Mouse (Mus musculus) small intestine, adult 2 months (tissue): ENCODE data around the gene Cryzl2. TPM values are rescaled to one million over a fixed set of nuclear protein-coding genes. Genes with fewer than 3 reads are reported as not detected.

Source experiments
- H3K27ac ChIP-seq: fragments of 200-500 bp; 2 replicates; pipeline ENCODE4 v1.5.1; 2012; ENCODE audit warnings: low read depth, low read length, control low read depth, inconsistent platforms; ENCODE audit not compliant: insufficient read depth
- H3K27me3 ChIP-seq: fragments of 200-500 bp; 2 replicates; pipeline ENCODE4 v1.6.1; 2012; ENCODE audit warnings: mild to moderate bottlenecking, moderate library complexity, low read length, inconsistent platforms; ENCODE audit not compliant: control insufficient read depth, insufficient read depth
- H3K36me3 ChIP-seq: fragments of 200-500 bp; 2 replicates; pipeline ENCODE4 v1.6.1; 2012; ENCODE audit warnings: mild to moderate bottlenecking, low read length, control low read depth, inconsistent platforms; ENCODE audit not compliant: control insufficient read depth, insufficient read depth
- H3K4me1 ChIP-seq: fragments of 200-500 bp; 2 replicates; pipeline ENCODE4 v1.6.1; 2012; ENCODE audit warnings: low read length, inconsistent platforms, mixed read lengths; ENCODE audit not compliant: control insufficient read depth, insufficient read depth, insufficient read length
- H3K4me3 ChIP-seq: fragments of 200-500 bp; 2 replicates; pipeline ENCODE4 v1.5.1; 2012; ENCODE audit warnings: low read depth, mild to moderate bottlenecking, control low read depth, inconsistent platforms, low read length, moderate library complexity
- CTCF ChIP-seq: fragments of 200-500 bp; IDR thresholded peaks from 2 replicates; pipeline ENCODE4 v1.5.1; 2012; ENCODE audit warnings: low read depth, mild to moderate bottlenecking, control low read depth, inconsistent platforms, low read length, moderate library complexity, mixed read lengths; ENCODE audit not compliant: insufficient replicate concordance, insufficient read length; ENCODE audit errors: extremely low read depth
- POLR2A ChIP-seq: fragments of 200-500 bp; IDR thresholded peaks from 2 replicates; pipeline ENCODE4 v1.6.1; 2012; ENCODE audit warnings: low read depth, mild to moderate bottlenecking, control low read depth, inconsistent platforms, low read length, moderate library complexity
- WGBS: fragments of 180-500 bp; shearing (Covaris S2); methylation state at CpG from one replicate; pipeline ENCODE4 v1.1.7; 2018; 5-methylcytosine and 5-hydroxymethylcytosine counted together
- polyA plus RNA-seq: library from polyadenylated mRNA; depleted of rRNA; stranded (reverse); fragments of >200 nt; gene quantifications from 2 replicates; pipeline ENCODE4 v1.2.3, GENCODE M21; 2012

Cryzl2 gene
- polyA plus RNA-seq, 1 experiment, result 2.4 TPM

GRCm38 (mm10) chr1:157449532-157449931 lies 8.8 kb upstream of the Cryzl2 start:
- 16% methylated on average over 10 of the region's 10 CpGs for WGBS
- no peaks in the 10 kb centered on the region for H3K4me1 ChIP-seq
- peak overlapping the region; percentile 33; the same call in 1 of the 2 replicates for H3K27ac ChIP-seq
- H3K36me3 ChIP-seq, result no peaks in the 10 kb centered on the region
- no peak overlapping the region for H3K4me3 ChIP-seq
- no peaks in the 10 kb centered on the region for H3K27me3 ChIP-seq
- TF ChIP-seq CTCF, result no peak
- TF ChIP-seq POLR2A, result no peak

GRCm38 (mm10) chr1:157449981-157450636 lies 8.3 kb upstream of the Cryzl2 start:
- WGBS, result 28% methylated on average over 21 of the region's 21 CpGs
- Histone ChIP-seq H3K27ac (peak overlapping the region; percentile 33; the same call in 1 of the 2 replicates), H3K36me3 (no peaks in the 10 kb centered on the region), H3K4me3 (peak overlapping the region; percentile 8; the same call in 1 of the 2 replicates), H3K27me3 (no peaks in the 10 kb centered on the region), H3K4me1 (no peaks in the 10 kb centered on the region)
- no peak for TF ChIP-seq POLR2A
- no peak for TF ChIP-seq CTCF

GRCm38 (mm10) chr1:157452284-157452683 lies 6.1 kb upstream of the Cryzl2 start:
- WGBS, result 86% methylated on average over 3 of the region's 3 CpGs
- no peak overlapping the region for H3K4me3 ChIP-seq
- H3K4me1 ChIP-seq, result no peaks in the 10 kb centered on the region
- no peaks in the 10 kb centered on the region for H3K36me3 ChIP-seq
- no peaks in the 10 kb centered on the region for H3K27me3 ChIP-seq
- TF ChIP-seq CTCF, result no peak
- TF ChIP-seq POLR2A, result no peak
- H3K27ac ChIP-seq, result no peak overlapping the region

GRCm38 (mm10) chr1:157452759-157453549 lies 5.4 kb upstream of the Cryzl2 start:
- H3K27me3 ChIP-seq, result no peaks in the 10 kb centered on the region
- WGBS, result 88% methylated on average over 5 of the region's 5 CpGs
- no peaks in the 10 kb centered on the region for H3K36me3 ChIP-seq
- no peaks in the 10 kb centered on the region for H3K4me1 ChIP-seq
- H3K4me3 ChIP-seq, result no peak overlapping the region
- TF ChIP-seq CTCF (no peak), POLR2A (no peak)
- H3K27ac ChIP-seq, result no peak overlapping the region

GRCm38 (mm10) chr1:157454876-157455275 lies 3.5 kb upstream of the Cryzl2 start:
- Histone ChIP-seq H3K36me3 (no peaks in the 10 kb centered on the region), H3K4me1 (peaks cover 6% of the 10 kb centered on the region), H3K27ac (no peak overlapping the region), H3K27me3 (no peaks in the 10 kb centered on the region), H3K4me3 (no peak overlapping the region)
- WGBS, result 67% methylated on average over 6 of the region's 6 CpGs
- no peak for TF ChIP-seq POLR2A
- TF ChIP-seq CTCF, result no peak

- no peak overlapping the region for H3K27ac ChIP-seq
- TF ChIP-seq POLR2A, result no peak
- no peak for TF ChIP-seq CTCF
- 95% methylated on average over 3 of the region's 3 CpGs for WGBS
These were observed 588 bp upstream of the Cryzl2 start for GRCm38 (mm10) chr1:157457789-157458188.

GRCm38 (mm10) chr1:157459904-157460303 lies 1.5 kb downstream of the Cryzl2 start:
- WGBS, result 87% methylated on average over 5 of the region's 5 CpGs
- Histone ChIP-seq H3K27ac (no peak overlapping the region), H3K36me3 (no peaks in the 10 kb centered on the region)

More at GRCm38 (mm10) chr1:157457789-157458188, 588 bp upstream of the Cryzl2 start:
- H3K36me3 ChIP-seq, result no peaks in the 10 kb centered on the region
- no peaks in the 10 kb centered on the region for H3K27me3 ChIP-seq
- no peak overlapping the region for H3K4me3 ChIP-seq
- peaks cover 6% of the 10 kb centered on the region for H3K4me1 ChIP-seq

More at GRCm38 (mm10) chr1:157459904-157460303, 1.5 kb downstream of the Cryzl2 start:
- Histone ChIP-seq H3K4me3 (no peak overlapping the region), H3K4me1 (peaks cover 6% of the 10 kb centered on the region), H3K27me3 (no peaks in the 10 kb centered on the region)
- TF ChIP-seq POLR2A, result no peak
